Mouse (Mus musculus) bone marrow, adult 2 months (tissue): Measurements from ENCODE around the gene Get4.

Source experiments
- CTCF ChIP-seq: fragments of 200-500 bp; IDR thresholded peaks from 2 replicates; pipeline ENCODE4 v1.5.1; 2011; ENCODE audit warnings: low read length, control low read depth; ENCODE audit not compliant: control insufficient read depth, insufficient read depth
- POLR2A ChIP-seq: fragments of 200-500 bp; IDR thresholded peaks from 2 replicates; pipeline ENCODE4 v1.6.1; 2011; ENCODE audit warnings: low read depth, mild to moderate bottlenecking, control low read depth, low read length, borderline replicate concordance; ENCODE audit not compliant: control insufficient read depth

DNA sequence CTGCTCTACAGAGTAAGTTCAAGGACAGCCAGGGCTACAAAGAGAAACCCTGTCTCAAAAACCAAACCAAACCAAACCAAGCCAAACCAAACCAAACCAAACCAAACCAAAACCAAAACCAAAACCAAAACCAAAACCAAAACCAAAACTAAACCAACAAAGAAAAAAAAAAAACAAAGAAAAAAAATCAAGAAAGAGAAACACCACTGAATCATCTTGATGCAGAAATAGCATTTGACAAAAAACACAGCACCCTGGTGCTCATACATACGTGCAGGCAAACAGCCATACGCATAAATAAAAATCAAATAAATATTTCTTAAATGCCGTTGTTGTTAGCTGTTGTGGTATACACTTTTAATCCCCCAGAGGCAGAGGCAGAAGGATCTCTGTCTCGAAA, 58.4 kb downstream of the Get4 start:
- TF ChIP-seq POLR2A (no peak), CTCF (no peak)
